Mouse (Mus musculus) brain, adult 2 months (tissue): ENCODE results near the gene Fabp3.

Experiments used
- DNase-seq: peaks from one replicate; pipeline ENCODE4 v3.0.0; 2011; ENCODE audit warnings: low read depth, low spot score

Gene Fabp3

DNA sequence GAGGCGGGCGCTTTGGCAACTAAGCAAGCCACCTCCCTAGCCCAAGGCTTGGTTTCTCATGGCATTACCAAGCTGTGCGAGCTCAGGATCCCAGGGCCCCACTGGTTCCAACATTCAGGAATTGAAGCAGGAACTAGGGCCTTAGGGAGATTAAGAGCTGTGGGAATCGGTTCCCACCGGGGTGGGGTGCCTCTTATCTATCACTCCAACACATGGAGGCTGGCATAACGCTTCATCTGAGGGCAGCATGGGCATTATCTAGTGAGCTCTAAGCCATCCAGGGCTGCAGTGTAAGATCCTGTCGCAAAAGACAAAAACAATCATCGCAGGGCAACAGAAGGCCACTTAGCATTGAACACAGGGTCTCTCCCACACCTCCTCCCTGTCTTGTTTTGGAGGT, 13.9 kb upstream of the Fabp3 start:
- no peak for DNase-seq

DNA sequence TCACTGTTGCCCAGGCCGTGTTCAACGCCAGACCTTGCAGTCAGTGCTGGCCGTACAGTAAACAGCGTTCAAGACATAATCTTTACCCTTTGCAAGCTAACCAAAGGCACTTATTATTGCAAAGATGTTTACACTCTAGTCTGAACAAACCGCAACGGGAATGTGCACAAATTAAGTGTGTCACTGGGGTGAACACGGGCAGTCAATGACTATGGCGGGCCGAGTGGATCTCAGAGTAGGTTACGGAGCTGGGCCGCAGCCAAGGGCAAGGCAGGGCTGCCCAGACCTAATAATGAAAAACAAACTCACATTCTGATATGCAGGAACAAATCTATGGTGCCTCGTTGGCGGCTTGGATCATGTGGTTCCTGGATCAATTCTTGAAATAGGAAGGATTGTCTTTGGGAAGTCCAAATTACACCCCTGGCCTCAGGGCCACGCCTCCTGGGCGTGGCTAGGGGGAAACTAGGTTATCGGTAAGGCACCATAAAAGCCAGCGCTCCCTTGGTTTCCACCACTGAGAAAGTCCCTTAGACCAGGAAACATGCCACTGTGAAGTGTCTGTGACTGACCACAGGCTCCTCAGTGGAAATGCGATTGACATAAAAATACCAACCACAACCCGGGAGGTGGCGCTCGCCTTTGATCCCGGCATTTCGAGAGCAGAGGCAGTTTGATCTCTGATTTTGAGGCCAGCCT, 13.2 kb upstream of the Fabp3 start:
- no peak for DNase-seq

DNA sequence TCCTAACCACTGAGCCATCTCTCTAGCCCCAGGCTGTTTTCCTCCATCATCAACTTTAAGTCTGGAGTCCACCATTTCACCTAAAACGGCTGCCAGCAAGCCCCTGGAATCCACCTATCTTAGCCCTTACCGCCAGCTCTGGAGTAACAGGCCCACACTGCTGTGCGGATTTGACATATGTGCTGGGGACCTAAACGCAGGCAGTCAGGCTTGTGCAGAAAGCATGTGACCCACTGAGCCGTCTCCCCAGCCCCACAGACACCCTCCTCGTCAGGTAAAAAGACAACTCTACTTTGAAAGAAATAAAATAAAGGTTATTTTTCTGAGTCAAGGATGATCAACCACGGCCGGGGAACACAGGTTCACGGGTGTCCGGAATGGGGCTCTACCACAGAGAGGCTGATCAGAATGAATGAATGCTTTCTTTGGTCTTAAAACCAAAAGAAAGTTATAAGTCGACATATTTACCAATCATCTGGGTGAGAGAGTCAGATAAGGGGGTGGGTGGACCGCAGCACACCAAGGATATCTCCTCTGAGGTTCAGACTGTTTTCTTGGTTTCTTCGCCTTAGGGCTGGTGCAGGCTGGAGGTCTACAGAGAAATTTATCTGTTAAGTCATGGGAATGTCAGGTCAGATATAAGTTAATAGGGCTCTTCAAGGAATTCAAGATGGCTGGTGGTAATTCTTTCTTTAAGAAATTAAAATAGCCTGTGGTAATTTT, 12.0 kb upstream of the Fabp3 start:
- DNase-seq = no peak

DNA sequence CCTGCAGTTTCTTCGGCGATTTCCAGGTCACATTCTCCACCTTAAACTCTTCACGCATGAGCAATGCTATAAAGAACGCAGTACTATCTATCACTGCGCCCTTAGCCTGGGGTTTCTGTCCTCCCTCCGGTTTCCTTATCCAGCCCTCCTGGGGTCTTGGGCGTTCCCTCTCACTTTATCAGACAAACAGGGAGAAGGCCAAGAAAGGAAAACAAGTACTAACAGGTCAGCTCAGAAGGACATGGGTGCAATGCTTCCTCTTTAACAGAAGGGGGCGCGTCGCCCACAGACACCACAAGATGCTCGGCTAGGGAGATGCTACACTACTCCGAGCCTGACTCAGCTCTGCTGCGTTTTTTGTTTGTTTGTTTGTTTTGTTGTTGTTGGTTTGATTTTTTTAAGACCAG, 11.3 kb upstream of the Fabp3 start:
- peak; percentile 87 for DNase-seq

DNA sequence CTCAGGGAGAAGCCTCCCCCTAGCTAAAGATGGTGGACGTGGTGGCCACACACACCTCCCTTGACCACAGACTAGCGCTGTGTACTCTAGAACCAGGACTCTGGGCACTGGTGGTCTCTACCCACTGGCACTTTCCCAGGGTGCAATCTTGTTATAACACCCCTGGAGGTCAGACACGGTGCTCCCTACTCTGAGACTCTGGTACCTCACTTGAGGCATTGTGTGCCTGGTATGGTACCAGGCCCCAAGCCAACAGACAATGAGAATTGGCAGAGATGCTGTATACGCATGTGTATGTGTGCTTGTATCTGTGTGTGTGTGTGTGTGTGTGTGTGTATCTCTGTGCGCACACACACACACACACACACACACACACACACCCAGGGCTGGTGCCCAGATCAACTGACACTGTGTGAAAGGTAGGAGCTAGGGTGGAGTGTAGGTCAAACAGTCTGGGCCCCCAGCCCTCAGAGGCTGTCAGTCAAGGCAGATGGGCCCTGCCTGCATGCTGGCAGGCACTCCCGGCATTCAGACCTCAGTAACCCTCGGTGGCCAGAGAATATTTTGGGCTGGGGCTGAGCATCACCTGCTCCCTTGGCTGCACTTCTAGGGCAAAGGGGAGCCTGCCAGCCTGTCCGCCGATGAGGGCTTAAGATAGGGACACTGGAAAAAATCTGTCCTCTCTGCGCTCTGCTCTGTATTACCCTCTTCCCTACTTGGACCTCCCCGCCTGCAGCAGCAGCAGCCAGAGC, 9.3 kb upstream of the Fabp3 start:
- peak; percentile 91 for DNase-seq

DNA sequence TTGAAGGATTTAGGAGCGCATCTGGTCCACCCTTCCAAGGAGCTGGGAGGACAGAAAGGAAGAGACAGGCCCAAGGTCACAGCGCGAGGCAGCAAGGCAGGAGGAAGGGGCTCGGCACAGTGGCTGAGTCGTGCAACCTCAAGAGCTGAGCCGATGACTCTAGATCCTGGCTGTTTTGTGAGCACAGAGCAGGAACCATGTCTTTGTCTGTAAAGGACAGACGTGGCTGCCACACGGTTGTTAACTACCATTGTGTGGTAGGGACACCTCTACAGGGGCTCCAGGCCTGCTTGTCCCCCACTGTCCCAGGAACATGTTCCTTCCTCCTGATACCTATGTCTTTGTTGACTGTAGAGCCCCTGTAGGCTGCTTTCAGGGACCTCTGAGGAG, 8.8 kb upstream of the Fabp3 start:
- no peak for DNase-seq

DNA sequence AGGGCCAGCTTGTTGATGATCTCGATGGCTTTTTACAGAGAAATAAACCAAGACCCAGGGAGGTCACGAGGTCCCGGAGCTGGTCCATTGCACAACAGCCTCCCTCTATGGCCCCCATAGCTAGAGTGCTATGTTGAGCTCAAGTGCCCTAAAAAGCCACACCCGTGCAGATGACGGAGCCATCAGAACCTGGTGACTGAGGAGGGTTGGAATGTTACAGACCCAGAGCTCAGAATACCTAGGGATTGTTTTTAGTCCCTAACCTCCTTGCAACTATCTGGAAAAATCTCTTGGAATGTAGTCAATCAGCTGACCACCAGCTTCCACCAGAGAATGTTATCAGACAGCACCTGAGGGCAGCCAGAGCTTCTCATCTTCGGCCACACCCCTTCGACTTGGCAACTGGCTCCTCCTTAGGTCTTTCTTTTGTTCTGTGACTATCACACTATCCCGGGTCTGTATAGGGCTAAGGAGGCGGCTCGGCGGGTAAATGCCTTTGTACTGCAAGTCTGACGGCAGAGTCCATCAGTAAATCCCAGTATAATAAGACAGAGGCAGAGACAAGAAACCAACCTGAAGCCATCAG, 6.0 kb upstream of the Fabp3 start:
- DNase-seq = no peak

DNA sequence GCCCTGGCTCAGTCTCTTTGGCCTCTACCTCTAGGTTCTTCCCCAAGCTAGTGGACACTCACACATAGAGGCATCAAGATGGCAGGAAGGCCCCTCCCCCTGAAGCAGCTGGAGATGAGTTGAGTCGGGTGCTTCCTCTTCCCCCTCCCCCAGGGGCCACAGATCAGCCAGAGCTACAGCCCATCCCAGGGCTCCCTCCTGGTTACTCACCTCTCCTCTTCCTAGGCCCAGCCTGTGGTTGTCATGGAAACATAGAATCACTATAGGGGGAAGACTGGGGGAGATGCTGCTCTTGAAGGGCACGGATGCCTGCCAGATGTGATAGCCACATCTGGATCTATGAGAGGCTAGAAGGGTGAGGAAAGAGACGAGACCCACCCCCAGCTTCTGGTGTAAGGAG, 3.6 kb upstream of the Fabp3 start:
- no peak for DNase-seq

DNA sequence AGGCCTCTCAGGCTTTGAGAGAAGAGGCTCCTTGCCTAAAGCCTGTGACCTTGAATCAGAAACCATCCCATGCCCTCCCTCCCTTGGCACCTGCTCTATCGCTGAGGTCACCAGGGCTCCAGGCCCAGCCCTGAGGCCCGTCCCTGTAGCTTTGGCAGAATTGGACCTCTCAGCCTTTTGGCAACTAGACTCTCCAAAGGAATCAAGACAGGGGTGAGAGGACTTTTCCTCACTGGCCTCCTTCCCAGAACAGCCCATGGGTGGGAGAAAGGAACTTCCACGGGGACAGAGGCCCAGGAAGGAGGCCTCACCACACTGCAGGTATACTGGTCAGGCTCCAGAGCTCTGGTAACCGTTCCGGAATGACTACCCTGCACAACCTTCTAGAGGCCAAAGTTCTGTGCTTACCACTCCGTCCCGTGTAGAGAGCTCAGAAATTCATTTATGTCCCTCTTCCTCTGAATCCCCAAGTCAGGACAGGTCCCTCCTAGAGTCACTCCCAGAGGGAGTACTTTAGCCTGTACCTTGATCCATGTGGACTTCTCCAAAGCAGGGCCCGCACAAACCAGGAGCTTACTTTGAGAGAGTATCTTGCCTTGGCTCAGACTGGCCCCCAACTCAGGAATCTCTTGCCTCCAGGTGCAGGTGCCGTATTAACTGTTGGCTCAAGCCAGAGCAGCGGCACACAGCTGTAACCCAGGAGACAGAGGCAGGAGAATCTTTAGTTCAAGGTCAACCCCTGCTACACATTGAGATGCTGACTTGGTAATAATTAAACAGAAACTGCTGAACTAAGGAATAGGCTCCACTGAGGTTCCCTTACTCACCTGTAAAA, 1.4 kb upstream of the Fabp3 start:
- DNase-seq = peak; percentile 56

DNA sequence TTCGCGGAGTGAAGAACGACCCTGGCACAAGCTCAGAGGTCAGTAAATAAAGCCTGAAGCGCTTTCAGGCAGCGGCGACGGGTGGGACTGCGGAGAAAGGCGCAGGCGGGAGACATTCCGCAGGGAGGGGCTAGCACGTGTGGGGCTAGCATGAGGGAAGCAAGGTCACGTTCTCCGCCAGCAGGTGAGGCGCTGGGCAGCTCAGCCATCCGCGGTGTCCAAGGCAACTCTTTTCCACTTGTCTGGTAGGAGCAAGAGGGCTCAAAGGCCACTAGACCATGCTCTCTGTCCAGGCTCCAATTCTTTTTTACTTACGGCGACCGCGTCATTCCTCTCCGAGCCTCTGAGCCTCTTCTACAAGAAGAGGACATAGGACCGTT, 554 bp upstream of the Fabp3 start:
- peak; percentile 84 for DNase-seq

DNA sequence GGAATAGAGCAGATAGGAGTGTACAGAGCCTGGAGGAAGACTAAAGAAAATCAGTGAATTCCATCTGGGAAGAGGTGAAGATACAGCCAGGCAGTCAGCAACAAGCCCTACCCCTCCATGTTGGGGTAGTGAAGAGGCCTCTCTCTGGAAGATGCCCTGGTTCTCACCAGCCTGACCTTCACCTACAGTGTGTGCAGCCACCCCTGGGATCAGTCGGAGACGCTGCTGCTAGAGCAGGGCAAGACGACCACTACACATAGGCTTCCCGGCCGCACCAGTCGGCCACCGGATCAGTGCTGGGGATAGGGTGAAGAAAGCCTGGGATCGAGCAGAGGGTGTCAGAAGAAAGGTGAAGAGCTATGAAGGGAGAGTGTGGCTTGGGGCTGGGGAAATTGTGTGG, 859 bp downstream of the Fabp3 start:
- DNase-seq = no peak

DNA sequence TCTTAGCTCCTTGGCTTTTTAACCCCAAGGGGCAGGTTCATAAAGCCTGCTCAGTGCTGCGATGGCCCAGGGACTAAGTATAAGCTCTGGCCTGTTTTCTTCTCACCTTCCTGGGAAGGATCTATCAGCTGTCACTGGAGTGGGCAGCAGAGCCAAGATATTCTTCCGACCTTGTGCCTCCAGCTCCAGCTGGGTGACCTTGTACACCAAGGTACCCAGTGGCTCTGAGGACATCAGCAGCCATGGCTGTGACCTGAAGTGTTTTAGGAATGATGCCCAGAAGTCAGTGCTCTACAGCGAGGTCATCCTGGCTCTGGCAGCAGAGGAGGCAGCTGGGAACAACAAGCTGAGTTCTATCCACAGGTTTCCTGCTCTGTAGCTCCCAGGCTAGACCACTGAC, 4.1 kb downstream of the Fabp3 start:
- DNase-seq = no peak

DNA sequence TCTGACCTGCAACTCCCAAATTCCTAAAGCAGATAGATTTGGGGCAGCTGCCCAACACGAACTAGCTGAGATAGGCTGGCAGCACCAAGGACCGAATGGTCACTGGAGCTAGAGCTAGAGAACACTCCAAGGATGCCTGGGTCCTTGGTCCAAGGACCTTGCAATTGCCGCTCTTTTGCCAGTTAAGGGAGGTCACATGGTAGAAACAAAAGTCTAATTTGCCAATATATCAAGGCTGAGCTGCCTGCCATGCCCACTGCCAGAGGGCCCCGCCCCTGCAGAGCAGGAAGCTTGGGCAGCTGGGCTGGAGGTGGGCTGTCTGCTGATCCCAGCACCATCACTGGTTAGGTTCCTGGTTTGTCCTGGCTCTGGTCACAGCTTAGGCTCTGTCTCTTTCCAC, 5.2 kb downstream of the Fabp3 start:
- no peak for DNase-seq

DNA sequence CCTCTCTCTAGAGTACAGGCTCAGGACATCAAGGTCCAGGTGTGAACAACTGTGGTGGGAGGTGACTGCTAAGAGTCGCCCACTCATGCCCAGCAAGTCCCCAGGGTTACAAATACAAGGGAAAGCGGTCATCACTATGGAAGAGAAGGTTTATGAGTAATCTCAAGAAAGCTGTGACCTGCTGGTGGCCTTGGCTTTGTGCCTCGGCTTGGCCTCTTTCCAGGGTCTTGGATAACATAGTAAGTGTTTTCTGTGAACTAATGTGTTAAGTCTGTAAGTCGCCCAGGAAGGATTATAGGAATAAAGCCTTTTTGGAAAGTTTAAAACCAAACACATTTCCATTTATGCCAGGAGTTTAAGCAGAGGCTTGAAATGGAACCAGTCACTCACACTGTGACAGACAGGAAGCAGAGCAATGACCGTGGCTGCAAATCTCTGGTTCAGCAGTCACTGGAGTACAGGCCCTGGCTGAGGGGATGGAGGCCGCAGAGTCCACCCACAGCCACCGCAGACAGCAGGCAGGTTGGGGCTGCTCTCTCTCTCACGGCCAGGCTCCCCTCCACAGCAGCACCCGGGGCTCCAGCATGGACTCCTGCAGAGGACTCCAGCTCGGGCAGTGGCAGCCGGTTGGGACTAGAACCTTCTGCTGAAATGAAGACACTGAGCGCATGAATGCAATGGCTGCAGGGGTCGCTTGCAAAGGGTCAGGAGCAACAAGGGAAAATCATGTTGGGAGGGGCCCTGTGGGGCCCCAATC, 7.6 kb downstream of the Fabp3 start:
- no peak for DNase-seq

DNA sequence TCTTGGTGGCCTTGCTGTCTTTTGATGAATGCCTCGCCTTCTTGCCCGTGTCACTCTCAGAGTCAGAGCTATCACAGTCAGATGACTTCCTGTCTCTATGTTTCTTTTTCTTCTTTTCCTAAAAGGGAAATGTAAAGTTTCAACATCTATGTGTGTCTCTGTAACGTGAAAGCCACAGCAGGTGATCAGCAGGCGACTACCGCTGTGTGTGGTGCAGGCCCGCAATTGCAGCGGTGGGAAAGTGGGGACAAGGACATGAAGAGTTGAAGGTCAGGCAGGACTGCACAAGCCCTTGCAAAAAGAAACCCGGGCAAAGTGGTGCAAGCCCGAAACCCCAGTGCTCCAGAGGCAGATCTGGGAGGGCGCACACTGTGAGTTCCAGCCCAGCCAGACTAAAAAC, 8.3 kb downstream of the Fabp3 start:
- DNase-seq = no peak

DNA sequence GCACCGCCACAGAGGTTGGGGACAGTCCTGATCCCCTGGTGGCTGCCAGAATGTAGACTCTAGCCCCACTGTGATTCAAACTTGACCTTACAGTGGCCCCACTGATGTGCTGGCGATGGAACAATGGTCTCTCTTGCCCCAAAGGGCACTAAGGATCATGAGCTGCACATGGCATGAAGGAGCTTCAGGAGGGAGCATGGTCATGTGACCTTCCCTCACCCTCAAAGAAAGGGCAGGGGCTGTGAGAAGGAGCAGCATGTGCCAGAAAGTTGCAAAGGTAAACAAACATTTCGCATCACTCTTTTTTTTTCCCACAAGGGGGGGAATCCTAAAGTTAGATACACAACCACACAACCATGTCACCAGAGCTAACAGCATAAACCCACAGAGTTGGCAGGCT, 9.7 kb downstream of the Fabp3 start:
- no peak for DNase-seq

DNA sequence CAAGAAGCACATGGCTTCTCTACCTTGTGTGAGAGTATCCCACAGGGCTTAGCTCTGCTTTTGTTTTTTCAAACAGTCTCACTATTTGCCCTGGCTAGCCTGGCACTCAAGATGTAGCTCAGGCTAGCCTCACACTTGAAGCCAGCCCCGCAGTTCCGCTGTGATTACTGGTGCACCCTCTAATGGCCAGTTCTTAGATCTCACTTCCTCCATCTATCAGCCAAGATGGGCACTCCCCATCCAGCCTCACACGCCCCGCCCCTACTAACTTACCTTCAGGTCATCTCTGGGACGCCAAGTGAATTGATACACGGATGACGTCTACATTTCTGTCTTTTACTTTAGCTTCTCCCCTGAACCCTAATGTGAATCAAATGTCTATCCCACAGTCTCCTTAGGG, 11.2 kb downstream of the Fabp3 start:
- no peak for DNase-seq

DNA sequence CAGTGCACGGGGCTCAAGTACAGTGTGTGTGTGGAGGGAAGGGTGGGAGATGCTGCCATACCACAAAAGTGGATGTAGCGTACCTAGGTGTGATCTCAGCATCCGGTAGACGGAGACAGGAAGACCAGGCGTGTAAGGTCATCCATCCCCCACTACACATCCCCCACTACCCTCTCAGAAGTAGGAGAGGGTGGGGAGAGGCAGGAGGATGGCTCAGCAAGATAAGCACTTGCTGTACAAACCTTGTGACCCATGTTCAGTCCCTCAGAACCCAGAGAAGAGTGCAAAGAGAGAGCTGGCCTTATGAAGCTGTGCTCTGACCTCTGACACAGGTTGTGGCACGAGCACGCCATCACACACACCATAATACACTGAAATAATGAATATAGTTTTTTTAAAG, 13.2 kb downstream of the Fabp3 start:
- no peak for DNase-seq

DNA sequence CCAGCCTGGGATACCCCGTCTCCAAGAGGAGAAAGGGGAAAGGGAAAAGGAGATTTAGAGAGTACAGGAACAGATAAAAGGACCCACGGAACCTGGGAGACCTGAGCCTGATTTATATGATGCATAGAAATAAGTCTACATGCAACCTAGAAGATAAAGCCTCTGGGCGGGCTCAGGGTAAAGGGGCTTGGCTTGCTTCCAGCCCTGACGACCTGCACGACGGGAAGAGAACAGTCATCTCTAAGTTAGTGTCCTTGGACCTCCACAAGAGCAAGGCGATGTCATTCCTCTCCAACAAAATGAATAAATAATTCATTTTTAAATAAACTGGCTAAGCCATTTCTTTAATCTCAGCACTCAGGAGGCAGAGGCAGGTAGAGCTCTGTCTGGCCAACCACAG, 14.2 kb downstream of the Fabp3 start:
- DNase-seq = no peak

DNA sequence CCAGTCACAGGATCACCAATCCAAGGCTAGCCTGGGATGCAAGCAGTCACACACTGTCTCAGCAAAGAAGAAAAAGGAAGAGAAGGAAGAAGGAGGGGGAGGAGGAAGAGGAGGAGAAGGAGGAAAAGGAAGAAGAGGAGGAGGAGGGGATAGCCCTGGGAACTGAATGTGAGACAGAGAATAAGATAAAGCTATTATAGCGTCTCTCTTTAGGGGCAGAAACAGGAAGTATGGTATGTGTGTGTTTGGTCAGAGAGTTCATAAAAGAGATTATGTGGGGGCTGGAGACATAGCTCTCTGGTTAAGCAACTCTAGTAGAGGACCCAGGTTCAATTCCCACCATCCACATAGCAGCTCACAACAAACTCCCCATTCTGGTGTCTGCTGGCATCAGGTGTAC, 14.8 kb downstream of the Fabp3 start:
- no peak for DNase-seq

DNA sequence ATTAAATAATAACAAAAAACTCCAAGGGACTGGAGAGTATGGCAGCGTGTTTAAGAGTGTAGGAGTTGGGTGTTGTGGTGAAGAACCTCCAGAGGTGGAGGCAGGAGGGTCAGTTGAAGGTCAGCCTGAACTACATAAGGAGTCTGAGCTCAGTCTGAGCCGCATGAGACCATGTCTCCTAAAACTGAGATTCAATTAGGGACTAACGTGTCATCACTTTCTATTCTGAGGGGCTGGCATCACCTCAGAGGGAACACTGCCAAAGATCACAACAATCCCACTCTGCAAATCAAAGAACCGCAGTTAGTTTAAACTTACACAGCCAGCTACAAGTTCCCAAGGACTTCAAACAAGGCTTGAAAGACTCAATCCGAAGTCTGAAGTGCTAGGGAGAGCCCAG, 15.2 kb downstream of the Fabp3 start:
- no peak for DNase-seq
